Mouse (Mus musculus): ENCODE measurements at regions not wholly inside any gene's neighbourhood (a gene's known extent, or its start where the extent isn't known, plus 50 kb on each side); places are given as distances from the start of the nearest gene placed in this dataset.

DNA sequence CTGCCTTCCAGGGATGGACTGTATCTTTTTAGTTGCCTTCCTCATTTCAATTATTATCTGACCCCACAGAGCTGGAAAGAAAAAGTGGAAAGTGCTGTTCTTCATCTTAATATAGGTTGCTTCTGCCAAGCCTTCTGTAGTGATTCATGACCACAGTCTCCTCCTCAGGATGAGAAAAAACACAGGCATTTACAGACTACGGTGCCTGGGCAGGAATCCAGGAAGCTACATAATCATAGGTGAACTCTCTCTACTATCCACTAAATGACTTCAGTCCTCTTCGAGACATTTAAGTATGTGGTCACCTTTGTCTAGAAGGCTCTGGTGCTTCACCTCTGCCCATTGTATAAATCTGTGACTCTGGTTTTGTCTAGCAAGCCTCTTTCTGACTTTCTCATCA, 124.9 kb upstream of the Ntf3 start:
- TF ChIP-seq EP300 (optimal IDR thresholded peaks at IDR 0.05), result no peak
- TF ChIP-seq CTCF (IDR thresholded peaks at IDR 0.05; ENCODE audit: low read depth), result no peak
